Mouse (Mus musculus): ENCODE data around the gene Hmg20b. TPM values are rescaled to one million over a fixed set of nuclear protein-coding genes. Genes with fewer than 3 reads are reported as not detected.
A peak's percentile ranks its signal among the peaks of the same experiment; 100 is the strongest.

The Hmg20b gene
- polyA plus RNA-seq, 1 experiment from 2014 or later = 97.7 TPM

DNA sequence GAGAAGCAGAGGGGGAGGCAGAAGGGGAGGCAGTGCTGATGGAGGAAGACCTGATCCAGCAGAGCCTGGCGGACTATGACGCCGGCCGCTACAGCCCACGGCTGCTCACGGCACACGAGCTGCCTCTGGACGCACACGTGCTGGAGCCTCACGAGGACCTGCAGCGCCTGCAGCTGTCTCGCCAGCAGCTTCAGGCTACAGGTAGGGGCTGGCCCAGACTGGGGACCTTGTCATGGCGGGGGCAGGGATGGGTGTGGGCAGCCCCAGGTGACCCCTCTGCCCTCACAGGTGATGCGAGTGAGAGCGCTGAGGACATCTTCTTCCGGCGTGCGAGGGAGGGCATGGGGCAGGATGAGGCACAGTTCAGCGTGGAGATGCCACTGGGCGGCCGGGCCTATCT, 25.1 kb downstream of the Hmg20b start:
- H3K4me2 ChIP-seq = no peak overlapping the region
- no peak for ATAC-seq (ENCODE audit: low FRiP score)

DNA sequence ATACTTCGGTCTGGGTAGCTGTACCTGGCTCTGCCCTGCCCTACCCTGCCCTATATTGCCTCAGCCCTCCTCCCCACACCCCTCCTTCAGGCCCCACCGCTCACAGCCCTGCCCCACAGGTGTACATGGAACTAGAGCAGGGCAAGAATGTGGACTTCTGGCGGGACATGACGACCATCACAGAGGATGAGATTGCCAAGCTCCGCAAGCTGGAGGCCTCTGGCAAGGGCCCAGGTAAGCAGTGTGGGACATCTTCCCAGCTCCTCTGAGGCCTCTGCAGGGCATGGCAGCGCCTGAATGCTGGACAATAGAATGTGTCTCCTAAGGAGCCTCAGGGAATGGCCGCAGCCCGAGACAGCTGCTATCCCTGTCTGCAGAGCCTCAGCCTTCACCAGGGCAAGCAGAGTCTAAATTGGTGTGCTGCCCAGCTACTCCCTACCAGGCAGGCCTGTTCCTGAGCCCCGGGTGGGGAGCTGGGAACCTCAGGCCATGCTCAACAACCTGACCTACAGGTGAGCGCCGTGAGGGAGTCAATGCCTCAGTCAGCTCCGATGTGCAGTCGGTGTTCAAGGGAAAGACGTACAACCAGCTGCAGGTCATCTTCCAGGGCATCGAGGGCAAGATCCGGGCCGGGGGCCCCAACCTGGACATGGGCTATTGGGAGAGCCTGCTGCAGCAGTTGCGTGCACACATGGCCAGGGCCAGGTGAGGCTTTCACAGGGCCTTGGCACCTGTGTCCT, 26.3 kb downstream of the Hmg20b start:
- Histone ChIP-seq H3K36me3 (ENCODE audit: control insufficient read depth, insufficient read depth, low read length) (peaks cover 42% of the 10 kb centered on the region), H3K27me3 (ENCODE audit: control insufficient read depth, insufficient read depth, low read length) (no peaks in the 10 kb centered on the region), H3K4me3 (ENCODE audit: low read depth, low read length) (no peak overlapping the region), H3K27ac (ENCODE audit: low read depth, low read length) (no peak overlapping the region), H3K9ac (ENCODE audit: low read length) (no peak overlapping the region), H3K9me3 (ENCODE audit: control insufficient read depth, low read length) (no peaks in the 10 kb centered on the region), H3K4me2 (no peak overlapping the region), H3K4me1 (ENCODE audit: control insufficient read depth, insufficient read depth, low read length) (peaks cover 18% of the 10 kb centered on the region)
- no peak for DNase-seq (ENCODE audit: low spot score, missing footprints)
- no peak for ATAC-seq (ENCODE audit: low FRiP score)
- WGBS = 96% methylated on average over 18 of the region's 18 CpGs

More for the DNA sequence above, 25.1 kb downstream of the Hmg20b start:
- Histone ChIP-seq H3K9me3 (ENCODE audit: control insufficient read depth, low read length) (no peaks in the 10 kb centered on the region), H3K4me3 (ENCODE audit: low read depth, low read length) (no peak overlapping the region), H3K9ac (ENCODE audit: low read length) (no peak overlapping the region), H3K4me1 (ENCODE audit: control insufficient read depth, insufficient read depth, low read length) (peaks cover 8% of the 10 kb centered on the region), H3K36me3 (ENCODE audit: control insufficient read depth, insufficient read depth, low read length) (peaks cover 42% of the 10 kb centered on the region), H3K27me3 (ENCODE audit: control insufficient read depth, insufficient read depth, low read length) (no peaks in the 10 kb centered on the region), H3K27ac (ENCODE audit: low read depth, low read length) (no peak overlapping the region)
- 94% methylated on average over 21 of the region's 21 CpGs for WGBS
- DNase-seq (ENCODE audit: low spot score, missing footprints) = no peak

- H3K4me1 ChIP-seq (ENCODE audit: control insufficient read depth, insufficient read depth, low read length) = peaks cover 18% of the 10 kb centered on the region
- no peak overlapping the region for H3K9ac ChIP-seq (ENCODE audit: low read length)
- WGBS = 95% methylated on average over 23 of the region's 23 CpGs
- no peaks in the 10 kb centered on the region for H3K27me3 ChIP-seq (ENCODE audit: control insufficient read depth, insufficient read depth, low read length)
- no peak overlapping the region for H3K4me3 ChIP-seq (ENCODE audit: low read depth, low read length)
- H3K36me3 ChIP-seq (ENCODE audit: control insufficient read depth, insufficient read depth, low read length) = peaks cover 42% of the 10 kb centered on the region
- no peak overlapping the region for H3K27ac ChIP-seq (ENCODE audit: low read depth, low read length)
- no peak for DNase-seq (ENCODE audit: low spot score, missing footprints)
- ATAC-seq (ENCODE audit: low FRiP score) = no peak
- no peak overlapping the region for H3K4me2 ChIP-seq
- no peaks in the 10 kb centered on the region for H3K9me3 ChIP-seq (ENCODE audit: control insufficient read depth, low read length)
These were observed 27.0 kb downstream of the Hmg20b start for GRCm38 (mm10) chr10:81323141-81323775.

DNA sequence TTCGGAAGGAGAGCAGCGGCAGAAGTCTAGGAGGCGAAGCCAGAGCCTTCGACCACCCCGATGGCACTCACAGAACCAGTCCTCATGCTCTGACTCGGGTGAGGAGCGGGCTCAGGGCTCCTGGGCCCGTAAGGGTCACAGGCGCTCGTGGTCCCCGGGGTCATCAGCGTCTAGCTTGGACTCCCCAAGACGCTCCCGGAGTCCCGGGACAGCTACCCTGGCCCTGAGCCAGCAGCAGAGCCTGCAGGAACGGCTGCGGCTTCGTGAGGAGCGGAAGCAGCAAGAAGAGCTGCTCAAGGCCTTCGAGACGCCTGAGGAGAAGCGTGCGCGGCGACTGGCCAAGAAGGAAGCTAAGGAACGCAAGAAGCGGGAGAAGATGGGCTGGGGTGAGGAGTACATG, 27.8 kb downstream of the Hmg20b start:
- WGBS = 95% methylated on average over 27 of the region's 27 CpGs

DNA sequence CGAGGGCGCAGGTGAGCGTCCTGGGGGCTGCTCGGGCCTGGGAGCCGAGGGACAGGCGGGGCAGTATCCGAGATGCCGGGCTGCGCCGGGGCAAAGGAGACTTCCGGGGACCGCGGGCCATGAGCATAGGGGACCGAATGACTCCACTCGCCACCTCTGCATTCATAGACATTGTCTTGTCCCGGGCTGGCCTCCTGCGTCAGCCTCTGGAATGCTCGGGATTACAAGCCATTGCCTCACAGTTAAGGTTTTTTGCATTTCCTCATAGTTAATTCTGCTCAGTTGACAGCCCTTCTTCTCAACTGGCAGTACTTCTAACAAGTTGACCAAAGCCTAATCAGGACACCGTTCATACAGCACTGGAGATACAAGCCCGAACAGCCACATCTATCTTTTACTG, 28.8 kb downstream of the Hmg20b start:
- peaks cover 41% of the 10 kb centered on the region for H3K36me3 ChIP-seq (ENCODE audit: control insufficient read depth, insufficient read depth, low read length)
- peaks cover 26% of the 10 kb centered on the region for H3K4me1 ChIP-seq (ENCODE audit: control insufficient read depth, insufficient read depth, low read length)
- no peaks in the 10 kb centered on the region for H3K9me3 ChIP-seq (ENCODE audit: control insufficient read depth, low read length)
- peak overlapping the region; percentile 94 for H3K4me3 ChIP-seq (ENCODE audit: low read depth, low read length)
- H3K4me2 ChIP-seq = peak overlapping the region; percentile 83
- no peaks in the 10 kb centered on the region; the same call in 1 of the 2 replicates for H3K27me3 ChIP-seq (ENCODE audit: control insufficient read depth, insufficient read depth, low read length)
- ATAC-seq (ENCODE audit: low FRiP score) = no peak; the same call in 1 of the 2 replicates
- no peak for DNase-seq (ENCODE audit: low spot score, missing footprints)
- 3% methylated on average over 20 of the region's 20 CpGs for WGBS
- H3K27ac ChIP-seq (ENCODE audit: low read depth, low read length) = peak overlapping the region; percentile 79
- peak overlapping the region; percentile 86 for H3K9ac ChIP-seq (ENCODE audit: low read length)

More for the DNA sequence above, 27.8 kb downstream of the Hmg20b start:
- peaks cover 18% of the 10 kb centered on the region for H3K4me1 ChIP-seq (ENCODE audit: control insufficient read depth, insufficient read depth, low read length)
- H3K27ac ChIP-seq (ENCODE audit: low read depth, low read length) = no peak overlapping the region
- no peak for ATAC-seq (ENCODE audit: low FRiP score)
- H3K4me2 ChIP-seq = no peak overlapping the region
- H3K9me3 ChIP-seq (ENCODE audit: control insufficient read depth, low read length) = no peaks in the 10 kb centered on the region
- peaks cover 44% of the 10 kb centered on the region for H3K36me3 ChIP-seq (ENCODE audit: control insufficient read depth, insufficient read depth, low read length)
- H3K4me3 ChIP-seq (ENCODE audit: low read depth, low read length) = no peak overlapping the region
- H3K27me3 ChIP-seq (ENCODE audit: control insufficient read depth, insufficient read depth, low read length) = no peaks in the 10 kb centered on the region
- no peak overlapping the region for H3K9ac ChIP-seq (ENCODE audit: low read length)
- no peak for DNase-seq (ENCODE audit: low spot score, missing footprints)

- peak; percentile 100 for DNase-seq (ENCODE audit: low spot score, missing footprints)
- Histone ChIP-seq H3K27ac (ENCODE audit: low read depth, low read length) (peak within 1 kb of the TSS; percentile 79), H3K4me3 (ENCODE audit: low read depth, low read length) (peak within 1 kb of the TSS; percentile 94), H3K4me2 (peak within 1 kb of the TSS; percentile 83), H3K9ac (ENCODE audit: low read length) (peak within 1 kb of the TSS; percentile 86), H3K9me3 (ENCODE audit: control insufficient read depth, low read length) (no peaks in the 10 kb centered on the region), H3K36me3 (ENCODE audit: control insufficient read depth, insufficient read depth, low read length) (peaks cover 37% of the 10 kb centered on the region), H3K4me1 (ENCODE audit: control insufficient read depth, insufficient read depth, low read length) (peaks cover 29% of the 10 kb centered on the region), H3K27me3 (ENCODE audit: control insufficient read depth, insufficient read depth, low read length) (no peaks in the 10 kb centered on the region; the same call in 1 of the 2 replicates)
- WGBS = under 1% methylated on average over 68 of the region's 68 CpGs
- peak; percentile 93 for ATAC-seq (ENCODE audit: low FRiP score)
These were observed 29.5 kb downstream of the Hmg20b start, which contains the start of gene Cactin for GRCm38 (mm10) chr10:81320550-81321347. Cactin (plus strand) TSS chr10:81321103.

GRCm38 (mm10) chr10:81319741-81320549, 30.3 kb downstream of the Hmg20b start:
- DNase-seq (ENCODE audit: low spot score, missing footprints) (peak; percentile 99), ATAC-seq (ENCODE audit: low FRiP score) (peak; percentile 0; the same call in 1 of the 2 replicates)
- peak overlapping the region; percentile 60 for H3K9ac ChIP-seq (ENCODE audit: low read length)
- 2% methylated on average over 38 of the region's 38 CpGs for WGBS
- no peaks in the 10 kb centered on the region for H3K9me3 ChIP-seq (ENCODE audit: control insufficient read depth, low read length)
- H3K4me3 ChIP-seq (ENCODE audit: low read depth, low read length) = peak overlapping the region; percentile 94
- peak overlapping the region; percentile 83 for H3K4me2 ChIP-seq
- H3K4me1 ChIP-seq (ENCODE audit: control insufficient read depth, insufficient read depth, low read length) = peaks cover 29% of the 10 kb centered on the region
- H3K27ac ChIP-seq (ENCODE audit: low read depth, low read length) = peak overlapping the region; percentile 79
- H3K27me3 ChIP-seq (ENCODE audit: control insufficient read depth, insufficient read depth, low read length) = no peaks in the 10 kb centered on the region; the same call in 1 of the 2 replicates
- H3K36me3 ChIP-seq (ENCODE audit: control insufficient read depth, insufficient read depth, low read length) = peaks cover 29% of the 10 kb centered on the region

- peak overlapping the region; percentile 94; the same call in 1 of the 2 replicates for H3K4me3 ChIP-seq (ENCODE audit: low read depth, low read length)
- no peak for ATAC-seq (ENCODE audit: low FRiP score)
- DNase-seq (ENCODE audit: low spot score, missing footprints) = no peak
- 47% methylated on average over 8 of the region's 8 CpGs for WGBS
- peak overlapping the region; percentile 60 for H3K9ac ChIP-seq (ENCODE audit: low read length)
- H3K9me3 ChIP-seq (ENCODE audit: control insufficient read depth, low read length) = no peaks in the 10 kb centered on the region
- no peaks in the 10 kb centered on the region; the same call in 1 of the 2 replicates for H3K27me3 ChIP-seq (ENCODE audit: control insufficient read depth, insufficient read depth, low read length)
- peak overlapping the region; percentile 79; the same call in 1 of the 2 replicates for H3K27ac ChIP-seq (ENCODE audit: low read depth, low read length)
- peaks cover 23% of the 10 kb centered on the region for H3K36me3 ChIP-seq (ENCODE audit: control insufficient read depth, insufficient read depth, low read length)
- peak overlapping the region; percentile 83 for H3K4me2 ChIP-seq
- peaks cover 29% of the 10 kb centered on the region for H3K4me1 ChIP-seq (ENCODE audit: control insufficient read depth, insufficient read depth, low read length)
These were observed 31.0 kb downstream of the Hmg20b start for GRCm38 (mm10) chr10:81319330-81319699.

Measured in midbrain, embryonic 11.5 days (tissue).